Mouse (Mus musculus) thymus, postnatal 14 days (tissue): Measurements from ENCODE around the gene Slc13a5.

Experiments
- DNase-seq: peaks from one replicate; pipeline ENCODE4 v3.0.0; 2021

Slc13a5 gene

DNA sequence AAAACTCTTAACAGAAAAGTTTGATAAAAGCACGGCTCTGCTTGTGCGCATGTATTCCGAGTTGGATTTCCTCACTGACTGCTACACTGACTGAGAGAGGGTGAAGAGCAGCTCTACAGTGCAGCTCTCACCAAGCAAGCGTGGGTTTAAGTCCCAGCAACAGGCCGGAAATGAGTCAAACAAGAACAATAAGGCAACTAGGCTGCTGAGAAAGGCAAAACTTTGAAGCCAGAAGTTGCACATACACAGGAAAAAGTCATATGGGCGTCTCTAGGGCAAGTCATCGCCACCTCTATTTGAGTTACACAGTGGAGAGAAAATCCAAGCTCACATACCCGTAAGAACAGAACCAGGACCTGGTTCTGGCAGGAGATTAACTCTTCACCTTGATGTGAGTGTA, 70.5 kb downstream of the Slc13a5 start:
- no peak for DNase-seq

- no peak for DNase-seq
These were observed 72.8 kb downstream of the Slc13a5 start for GRCm38 (mm10) chr11:72194259-72194658.
